Mouse (Mus musculus) kidney, adult 11 months (tissue): Measurements from ENCODE around the gene Stat2.
"Not testable (repeated sequence)": the region's sequence is repeated elsewhere in the genome, so short reads cannot be mapped to it uniquely, and the experiment has no call there.

Source experiments
- DNase-seq: peaks from one replicate; pipeline ENCODE4 v3.0.0; 2022

Stat2 gene

GRCm38 (mm10) chr10:128302357-128302756 is 32.0 kb downstream of the Stat2 start:
- no peak for DNase-seq

GRCm38 (mm10) chr10:128302785-128303125 is 32.4 kb downstream of the Stat2 start:
- no peak for DNase-seq

- DNase-seq = peak; percentile 100
Observed at GRCm38 (mm10) chr10:128303126-128304021, 33.0 kb downstream of the Stat2 start, which contains the start of gene Pan2. Gene Pan2 (plus strand): TSS chr10:128303335.

- DNase-seq = no peak
Observed at GRCm38 (mm10) chr10:128309654-128310053, 39.3 kb downstream of the Stat2 start.

- peak; percentile 45 for DNase-seq
Observed at GRCm38 (mm10) chr10:128310177-128310576, 39.8 kb downstream of the Stat2 start.

- no peak for DNase-seq
Observed at GRCm38 (mm10) chr10:128310902-128311301, 40.5 kb downstream of the Stat2 start.

GRCm38 (mm10) chr10:128315578-128315977 is 45.2 kb downstream of the Stat2 start:
- DNase-seq = no peak

GRCm38 (mm10) chr10:128321641-128322040 is 51.3 kb downstream of the Stat2 start:
- no peak for DNase-seq

- DNase-seq = peak; percentile 89
Observed at GRCm38 (mm10) chr10:128322141-128323108, 52.1 kb downstream of the Stat2 start, which contains the start of gene Cnpy2. Gene Cnpy2 (plus strand): TSS chr10:128322459.

- no peak for DNase-seq
Observed at GRCm38 (mm10) chr10:128323516-128323915, 53.2 kb downstream of the Stat2 start.

- no peak for DNase-seq
Observed at GRCm38 (mm10) chr10:128326825-128327224, 56.5 kb downstream of the Stat2 start.

- DNase-seq = no peak
Observed at GRCm38 (mm10) chr10:128327610-128328009, 57.3 kb downstream of the Stat2 start.

GRCm38 (mm10) chr10:128332358-128333249 is 62.2 kb downstream of the Stat2 start:
- not testable (repeated sequence) for DNase-seq

GRCm38 (mm10) chr10:128335582-128335981 is 65.2 kb downstream of the Stat2 start:
- peak; percentile 56 for DNase-seq

GRCm38 (mm10) chr10:128336195-128336594 is 65.8 kb downstream of the Stat2 start:
- no peak for DNase-seq

- DNase-seq = no peak
Observed at GRCm38 (mm10) chr10:128336597-128336996, 66.2 kb downstream of the Stat2 start.

- peak; percentile 96 for DNase-seq
Observed at GRCm38 (mm10) chr10:128337306-128338181, 67.2 kb downstream of the Stat2 start, which contains the start of gene Cs. Gene Cs (plus strand): TSS chr10:128337734.

GRCm38 (mm10) chr10:128338415-128338814 is 68.1 kb downstream of the Stat2 start:
- DNase-seq = no peak

- DNase-seq = no peak
Observed at GRCm38 (mm10) chr10:128338948-128339347, 68.6 kb downstream of the Stat2 start.

GRCm38 (mm10) chr10:128340257-128340656 is 69.9 kb downstream of the Stat2 start:
- no peak for DNase-seq
